Mouse (Mus musculus): ENCODE results near the gene Orai1. TPM values are rescaled to one million over a fixed set of nuclear protein-coding genes. Genes with fewer than 3 reads are reported as not detected.
A peak's percentile ranks its signal among the peaks of the same experiment; 100 is the strongest.

Orai1 gene
- polyA plus RNA-seq, 1 experiment from 2014 or later: 13.1 TPM

- H3K9me3 ChIP-seq: no peaks in the 10 kb centered on the region
- H3K9ac ChIP-seq: no peak overlapping the region
- H3K27ac ChIP-seq (replicated peaks): peak overlapping the region; percentile 52; the same call in 1 of the 2 replicates
- 65% methylated on average over 19 of the region's 19 CpGs for WGBS
- H3K4me2 ChIP-seq: 0 out of 2 replicates have a peak overlapping the region, but pooled peaks have one; percentile 1
- no peak overlapping the region for H3K4me3 ChIP-seq
- no peaks in the 10 kb centered on the region for H3K27me3 ChIP-seq
- peaks cover 19% of the 10 kb centered on the region for H3K4me1 ChIP-seq (replicated peaks)
- ATAC-seq (ENCODE audit: low read depth): peak; percentile 53; the same call in 1 of the 2 replicates
- no peaks in the 10 kb centered on the region for H3K36me3 ChIP-seq
Observed at GRCm38 (mm10) chr5:123005716-123006592, 8.9 kb upstream of the Orai1 start.

- 83% methylated on average over 7 of the region's 7 CpGs for WGBS
- no peak for ATAC-seq (ENCODE audit: low read depth)
- Histone ChIP-seq H3K9me3 (no peaks in the 10 kb centered on the region), H3K4me1 (replicated peaks) (peaks cover 19% of the 10 kb centered on the region), H3K9ac (no peak overlapping the region), H3K4me3 (no peak overlapping the region), H3K27me3 (no peaks in the 10 kb centered on the region), H3K27ac (replicated peaks) (no peak overlapping the region), H3K4me2 (no peak overlapping the region), H3K36me3 (no peaks in the 10 kb centered on the region)
Observed at GRCm38 (mm10) chr5:123008877-123009493, 5.9 kb upstream of the Orai1 start.

GRCm38 (mm10) chr5:123009873-123010272, 5.0 kb upstream of the Orai1 start:
- Histone ChIP-seq H3K4me1 (replicated peaks) (peaks cover 24% of the 10 kb centered on the region), H3K27ac (replicated peaks) (no peak overlapping the region), H3K27me3 (no peaks in the 10 kb centered on the region), H3K9ac (no peak overlapping the region), H3K36me3 (no peaks in the 10 kb centered on the region), H3K4me3 (no peak overlapping the region), H3K9me3 (no peaks in the 10 kb centered on the region), H3K4me2 (no peak overlapping the region)
- ATAC-seq (ENCODE audit: low read depth): no peak
- WGBS: 57% methylated on average over 11 of the region's 11 CpGs

- no peak overlapping the region for H3K27ac ChIP-seq (replicated peaks)
- no peaks in the 10 kb centered on the region for H3K27me3 ChIP-seq
- ATAC-seq (ENCODE audit: low read depth): no peak
- H3K9ac ChIP-seq: no peak overlapping the region
- H3K4me2 ChIP-seq: no peak overlapping the region
- H3K4me3 ChIP-seq: no peak overlapping the region
- 90% methylated on average over 6 of the region's 6 CpGs for WGBS
- H3K9me3 ChIP-seq: no peaks in the 10 kb centered on the region
- no peaks in the 10 kb centered on the region for H3K36me3 ChIP-seq
- peaks cover 27% of the 10 kb centered on the region for H3K4me1 ChIP-seq (replicated peaks)
Observed at GRCm38 (mm10) chr5:123010806-123011205, 4.1 kb upstream of the Orai1 start.

- whole genome bisulfite sequencing: 96% methylated on average over 9 of the region's 9 CpGs
- H3K4me3 ChIP-seq: no peak overlapping the region
Observed at GRCm38 (mm10) chr5:123011705-123012104, 3.2 kb upstream of the Orai1 start.

GRCm38 (mm10) chr5:123013599-123014315, 1.1 kb upstream of the Orai1 start:
- Histone ChIP-seq H3K4me3 (no peak overlapping the region), H3K27me3 (no peaks in the 10 kb centered on the region), H3K4me1 (replicated peaks) (peaks cover 43% of the 10 kb centered on the region), H3K27ac (replicated peaks) (no peak overlapping the region; the same call in 1 of the 2 replicates), H3K36me3 (no peaks in the 10 kb centered on the region), H3K9me3 (no peaks in the 10 kb centered on the region), H3K9ac (no peak overlapping the region), H3K4me2 (no peak overlapping the region)
- WGBS: 65% methylated on average over 9 of the region's 9 CpGs
- ATAC-seq (ENCODE audit: low read depth): no peak

More at GRCm38 (mm10) chr5:123011705-123012104, 3.2 kb upstream of the Orai1 start:
- Histone ChIP-seq H3K9ac (no peak overlapping the region), H3K4me2 (no peak overlapping the region), H3K27ac (replicated peaks) (no peak overlapping the region), H3K27me3 (no peaks in the 10 kb centered on the region), H3K9me3 (no peaks in the 10 kb centered on the region), H3K4me1 (replicated peaks) (peaks cover 30% of the 10 kb centered on the region), H3K36me3 (no peaks in the 10 kb centered on the region)
- no peak for ATAC-seq (ENCODE audit: low read depth)

- WGBS: 23% methylated on average over 8 of the region's 8 CpGs
- Histone ChIP-seq H3K4me3 (peak overlapping the region; percentile 60), H3K4me2 (peak overlapping the region; percentile 75)
Observed at GRCm38 (mm10) chr5:123015915-123016314, 1.0 kb downstream of the Orai1 start.

GRCm38 (mm10) chr5:123017504-123017903, 2.6 kb downstream of the Orai1 start:
- no peaks in the 10 kb centered on the region for H3K9me3 ChIP-seq
- H3K9ac ChIP-seq: no peak overlapping the region
- H3K4me2 ChIP-seq: no peak overlapping the region
- no peaks in the 10 kb centered on the region for H3K27me3 ChIP-seq
- no peak overlapping the region for H3K4me3 ChIP-seq
- H3K4me1 ChIP-seq (replicated peaks): peaks cover 45% of the 10 kb centered on the region
- H3K27ac ChIP-seq (replicated peaks): no peak overlapping the region
- H3K36me3 ChIP-seq: no peaks in the 10 kb centered on the region; the same call in 1 of the 2 replicates
- no peak for ATAC-seq (ENCODE audit: low read depth)
- 80% methylated on average over 4 of the region's 4 CpGs for WGBS

More at GRCm38 (mm10) chr5:123015915-123016314, 1.0 kb downstream of the Orai1 start:
- no peaks in the 10 kb centered on the region for H3K36me3 ChIP-seq
- peak overlapping the region; percentile 94 for H3K27ac ChIP-seq (replicated peaks)
- H3K9me3 ChIP-seq: no peaks in the 10 kb centered on the region
- ATAC-seq (ENCODE audit: low read depth): no peak
- H3K27me3 ChIP-seq: no peaks in the 10 kb centered on the region
- peaks cover 45% of the 10 kb centered on the region for H3K4me1 ChIP-seq (replicated peaks)
- H3K9ac ChIP-seq: peak overlapping the region; percentile 80

- Histone ChIP-seq H3K27me3 (no peaks in the 10 kb centered on the region), H3K27ac (replicated peaks) (peak overlapping the region; percentile 81), H3K4me2 (no peak overlapping the region), H3K36me3 (no peaks in the 10 kb centered on the region; the same call in 1 of the 2 replicates), H3K9me3 (no peaks in the 10 kb centered on the region), H3K9ac (0 out of 2 replicates have a peak overlapping the region, but pooled peaks have one; percentile 38), H3K4me1 (replicated peaks) (peaks cover 42% of the 10 kb centered on the region), H3K4me3 (no peak overlapping the region)
- ATAC-seq (ENCODE audit: low read depth): no peak
- 52% methylated on average over 10 of the region's 10 CpGs for WGBS
Observed at GRCm38 (mm10) chr5:123019336-123020016, 4.6 kb downstream of the Orai1 start.

GRCm38 (mm10) chr5:123020426-123020825, 5.6 kb downstream of the Orai1 start:
- peaks cover 43% of the 10 kb centered on the region for H3K4me1 ChIP-seq (replicated peaks)
- 94% methylated on average over 5 of the region's 5 CpGs for WGBS
- no peaks in the 10 kb centered on the region for H3K9me3 ChIP-seq
- H3K4me3 ChIP-seq: no peak overlapping the region
- no peaks in the 10 kb centered on the region for H3K27me3 ChIP-seq
- no peaks in the 10 kb centered on the region; the same call in 1 of the 2 replicates for H3K36me3 ChIP-seq
- ATAC-seq (ENCODE audit: low read depth): no peak
- no peak overlapping the region for H3K4me2 ChIP-seq
- H3K27ac ChIP-seq (replicated peaks): no peak overlapping the region; the same call in 1 of the 2 replicates
- H3K9ac ChIP-seq: no peak overlapping the region

GRCm38 (mm10) chr5:123021438-123021837, 6.6 kb downstream of the Orai1 start:
- Histone ChIP-seq H3K4me3 (no peak overlapping the region), H3K4me1 (replicated peaks) (peaks cover 33% of the 10 kb centered on the region), H3K9me3 (no peaks in the 10 kb centered on the region), H3K36me3 (no peaks in the 10 kb centered on the region; the same call in 1 of the 2 replicates), H3K27me3 (no peaks in the 10 kb centered on the region), H3K9ac (no peak overlapping the region), H3K27ac (replicated peaks) (no peak overlapping the region), H3K4me2 (no peak overlapping the region)
- WGBS: 89% methylated on average over 7 of the region's 7 CpGs
- no peak for ATAC-seq (ENCODE audit: low read depth)
